Mouse (Mus musculus) NIH3T3 (cell line): ENCODE measurements around the gene Kctd20.
"Not testable (repeated sequence)": the region's sequence is repeated elsewhere in the genome, so short reads cannot be mapped to it uniquely, and the experiment has no call there.

ENCODE experiments used
- DNase-seq: peaks from one replicate; pipeline ENCODE4 v3.0.0-alpha.2; 2012; ENCODE audit warnings: low read depth

Kctd20 gene

GRCm38 (mm10) chr17:28984724-28985420 lies 33.1 kb downstream of the Kctd20 start:
- no peak for DNase-seq

- DNase-seq = peak; percentile 50
Observed at GRCm38 (mm10) chr17:28986833-28987232, 35.1 kb downstream of the Kctd20 start.

GRCm38 (mm10) chr17:28987713-28988112 lies 36.0 kb downstream of the Kctd20 start:
- peak; percentile 72 for DNase-seq

- peak; percentile 50 for DNase-seq
Observed at GRCm38 (mm10) chr17:28988291-28988690, 36.5 kb downstream of the Kctd20 start.

GRCm38 (mm10) chr17:28988996-28989395 lies 37.2 kb downstream of the Kctd20 start:
- DNase-seq = no peak

GRCm38 (mm10) chr17:28990060-28990459 lies 38.3 kb downstream of the Kctd20 start:
- no peak for DNase-seq

GRCm38 (mm10) chr17:28991286-28991685 lies 39.5 kb downstream of the Kctd20 start:
- DNase-seq = peak; percentile 32

- DNase-seq = no peak
Observed at GRCm38 (mm10) chr17:28992105-28992504, 40.4 kb downstream of the Kctd20 start.

GRCm38 (mm10) chr17:28993004-28993403 lies 41.3 kb downstream of the Kctd20 start:
- DNase-seq = not testable (repeated sequence)

- DNase-seq = no peak
Observed at GRCm38 (mm10) chr17:28994615-28995014, 42.9 kb downstream of the Kctd20 start.

GRCm38 (mm10) chr17:29000465-29000864 lies 48.7 kb downstream of the Kctd20 start:
- DNase-seq = no peak

- no peak for DNase-seq
Observed at GRCm38 (mm10) chr17:29003740-29004139, 52.0 kb downstream of the Kctd20 start.

- DNase-seq = no peak
Observed at GRCm38 (mm10) chr17:29005002-29005401, 53.3 kb downstream of the Kctd20 start.

GRCm38 (mm10) chr17:29006812-29007211 lies 55.1 kb downstream of the Kctd20 start:
- DNase-seq = no peak

GRCm38 (mm10) chr17:29007243-29007640 lies 55.5 kb downstream of the Kctd20 start:
- DNase-seq = no peak

GRCm38 (mm10) chr17:29007641-29008325 lies 56.0 kb downstream of the Kctd20 start, which contains the start of gene Stk38:
Gene Stk38, minus strand, starts transcription at chr17:29007995.
- DNase-seq = peak; percentile 92

GRCm38 (mm10) chr17:29008326-29008650 lies 56.5 kb downstream of the Kctd20 start:
- no peak for DNase-seq

- DNase-seq = no peak
Observed at GRCm38 (mm10) chr17:29009181-29009580, 57.4 kb downstream of the Kctd20 start.

- peak; percentile 77 for DNase-seq
Observed at GRCm38 (mm10) chr17:29014235-29014634, 62.5 kb downstream of the Kctd20 start.

GRCm38 (mm10) chr17:29015638-29016037 lies 63.9 kb downstream of the Kctd20 start:
- DNase-seq = peak; percentile 69

- no peak for DNase-seq
Observed at GRCm38 (mm10) chr17:29016705-29017104, 65.0 kb downstream of the Kctd20 start.

- peak; percentile 95 for DNase-seq
Observed at GRCm38 (mm10) chr17:29018292-29018984, 66.7 kb downstream of the Kctd20 start.
